Mouse (Mus musculus): ENCODE results near the gene Hivep3.

DNA sequence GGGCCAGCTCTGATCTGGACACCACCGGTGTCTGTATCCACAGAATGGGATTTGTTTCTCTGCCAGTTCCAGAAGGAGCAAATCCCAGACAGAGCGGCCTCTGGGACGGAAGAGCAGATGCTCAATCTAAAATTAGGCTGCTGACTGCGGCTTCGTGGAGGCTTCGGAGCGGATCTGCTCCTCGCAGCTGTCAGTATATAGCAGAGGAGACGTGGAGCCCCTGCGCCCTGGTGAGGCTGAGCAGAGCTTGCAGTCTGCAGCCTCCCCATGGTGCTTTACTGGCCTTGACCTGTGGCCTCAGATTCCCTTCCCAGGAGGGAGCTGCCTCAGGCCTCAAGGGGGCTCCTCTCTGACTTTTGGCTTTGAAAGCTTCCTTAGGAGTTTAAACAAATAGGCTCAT is 290.5 kb downstream of the Hivep3 start:
- TF ChIP-seq CTCF (conservative IDR thresholded peaks at IDR 0.05; ENCODE audit: insufficient read depth, insufficient read length, low read depth, low read length) (no peak), POLR2A (IDR thresholded peaks at IDR 0.05; ENCODE audit: low read depth, low read length) (no peak)
